Mouse (Mus musculus): ENCODE data around the gene Ascl2.
A peak's percentile ranks its signal among the peaks of the same experiment; 100 is the strongest.

The Ascl2 gene

GRCm38 (mm10) chr7:142968809-142969511, at the start of gene Ascl2:
Ascl2 (minus strand) TSS chr7:142969264.
- no peak for DNase-seq

- DNase-seq, result no peak
Observed at GRCm38 (mm10) chr7:143017181-143017580, 48.1 kb upstream of the Ascl2 start.

GRCm38 (mm10) chr7:143016424-143017142, 47.5 kb upstream of the Ascl2 start:
- no peak for DNase-seq

DNA sequence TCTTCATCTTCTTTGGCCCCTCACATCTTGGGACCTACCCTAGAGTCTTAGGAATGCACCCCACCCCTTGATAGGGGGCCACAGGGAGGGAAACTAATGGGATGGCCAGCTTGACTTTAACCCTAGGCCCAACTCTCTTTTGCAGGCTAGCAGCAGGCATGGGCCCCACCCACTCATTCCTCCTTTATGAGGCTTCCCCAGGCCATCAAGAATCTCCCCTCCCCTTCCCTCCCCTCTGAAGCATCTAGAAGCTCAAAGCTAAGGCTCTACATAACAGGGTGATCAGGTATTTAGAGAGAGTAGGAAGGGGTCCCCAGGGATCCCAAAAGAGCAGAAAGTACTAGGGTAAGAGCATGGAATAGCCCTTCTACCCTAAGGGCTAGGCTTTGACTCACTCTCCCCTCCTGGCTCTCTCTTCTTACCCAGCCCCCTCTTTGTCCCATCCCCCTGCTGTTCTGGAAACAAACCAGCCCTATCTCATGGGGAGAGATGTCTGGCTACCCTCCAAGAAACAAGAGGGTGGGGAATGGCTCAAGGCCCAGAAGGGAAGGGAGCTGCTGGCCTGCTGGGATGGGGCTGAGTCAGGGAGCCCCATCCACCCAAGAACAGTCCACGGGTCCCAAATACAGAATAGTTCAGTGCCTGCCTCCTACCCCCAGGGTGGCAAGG, 46.8 kb upstream of the Ascl2 start:
- DNase-seq, result peak; percentile 29

GRCm38 (mm10) chr7:143014862-143015659, 46.0 kb upstream of the Ascl2 start:
- no peak for DNase-seq

GRCm38 (mm10) chr7:143013420-143014178, 44.5 kb upstream of the Ascl2 start:
- DNase-seq, result peak; percentile 70

DNA sequence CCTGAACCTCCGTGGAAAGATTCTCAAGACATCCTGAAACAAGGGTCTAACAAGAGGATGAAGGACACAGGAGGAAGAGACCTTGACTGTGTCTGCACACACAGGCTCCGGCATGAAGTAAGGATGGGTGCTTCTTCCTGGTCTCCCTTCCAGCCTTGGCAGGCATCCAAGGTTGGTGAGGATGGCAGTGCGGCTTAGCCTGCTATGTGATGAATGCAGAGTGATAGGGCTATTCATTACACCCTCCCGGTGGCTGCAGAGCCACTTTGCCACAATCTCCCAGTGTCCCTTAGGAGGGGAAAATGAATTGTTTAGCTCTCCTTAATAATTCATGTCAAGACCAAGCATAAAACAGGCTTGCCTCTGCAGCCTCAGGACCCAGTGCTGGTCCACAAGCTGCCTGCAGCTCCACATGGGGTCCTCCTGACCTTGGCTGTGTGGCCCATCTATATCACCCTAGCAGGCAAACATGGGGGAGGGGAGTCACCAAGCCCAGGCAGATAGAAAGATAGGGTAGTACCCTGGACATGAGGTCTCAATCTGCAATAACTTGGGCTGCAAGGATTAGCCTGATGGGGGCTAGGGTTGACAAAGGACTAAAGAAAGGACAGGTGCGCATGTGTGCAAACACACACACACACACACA, 43.3 kb upstream of the Ascl2 start:
- DNase-seq, result no peak

GRCm38 (mm10) chr7:143011226-143011625, 42.2 kb upstream of the Ascl2 start:
- DNase-seq, result no peak

- DNase-seq, result no peak
Observed at GRCm38 (mm10) chr7:143009996-143010395, 40.9 kb upstream of the Ascl2 start.

GRCm38 (mm10) chr7:143008996-143009665, 40.1 kb upstream of the Ascl2 start:
- DNase-seq, result no peak

DNA sequence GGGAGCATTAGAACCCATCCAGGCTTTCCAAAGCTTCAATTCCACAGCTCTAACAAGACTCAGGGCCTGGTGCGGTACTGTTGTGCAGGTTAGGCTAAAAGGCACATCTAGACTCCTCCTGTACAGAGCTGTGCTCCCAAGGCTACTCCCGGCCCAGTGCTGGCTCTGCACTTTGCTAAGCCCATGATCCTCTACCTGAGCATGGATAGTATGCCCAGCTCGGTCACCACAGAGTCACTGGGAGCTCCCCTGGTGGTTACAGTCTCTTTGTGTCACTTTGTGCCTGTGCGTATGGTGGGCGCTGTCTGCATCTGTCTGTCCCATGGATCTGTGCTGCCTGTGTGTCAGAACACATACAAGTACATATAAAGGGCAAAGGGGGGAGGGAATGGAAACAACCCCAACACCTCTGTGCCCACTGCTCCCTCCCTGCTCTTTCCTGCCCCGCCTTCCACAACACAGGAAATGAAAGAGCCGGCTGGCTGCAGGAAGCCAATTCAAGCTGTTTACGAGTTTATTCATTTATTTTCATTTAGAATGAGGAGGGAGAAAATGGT, 39.4 kb upstream of the Ascl2 start:
- DNase-seq, result peak; percentile 13

GRCm38 (mm10) chr7:143007599-143008369, 38.7 kb upstream of the Ascl2 start:
- DNase-seq, result peak; percentile 88

DNA sequence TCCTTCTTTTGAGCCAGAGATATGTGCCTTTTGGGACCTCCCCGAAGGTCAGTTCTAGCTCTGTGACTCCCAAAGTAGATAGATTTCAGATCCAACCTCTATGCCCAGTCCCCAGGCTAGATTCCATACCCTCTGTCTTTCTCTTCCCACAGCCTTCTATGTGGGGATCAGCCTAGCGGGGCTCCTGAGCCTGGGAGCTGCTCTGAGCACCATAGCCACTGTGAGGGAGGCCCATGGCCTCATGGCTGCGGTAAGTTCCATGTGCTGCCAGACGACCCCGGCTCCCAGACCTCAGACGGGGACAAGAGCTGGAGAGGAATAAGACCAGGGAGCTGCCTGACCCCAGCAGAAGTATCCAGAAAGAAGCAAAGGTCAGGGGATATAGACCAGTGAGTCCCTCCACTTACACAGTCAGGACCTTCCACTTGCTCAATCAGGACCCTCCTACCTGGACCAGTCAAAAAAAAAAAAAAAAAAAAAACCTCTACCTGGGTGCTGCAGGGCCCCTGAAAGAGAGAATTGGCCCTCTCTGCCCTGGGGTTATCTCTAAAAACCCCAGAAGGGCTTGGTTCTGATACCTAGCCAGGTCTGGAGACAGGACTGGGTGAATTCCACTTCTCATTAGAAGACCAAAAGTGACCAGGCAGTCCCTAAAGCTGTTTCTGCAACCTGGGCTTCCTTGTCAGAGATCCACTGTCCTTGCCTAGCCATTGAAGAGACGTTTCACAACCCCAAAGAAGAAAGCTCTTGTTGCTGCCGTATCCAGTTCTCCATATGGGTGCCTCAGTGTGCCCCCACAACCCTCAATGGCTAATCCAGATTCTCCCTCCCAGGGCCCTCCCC, 37.9 kb upstream of the Ascl2 start:
- DNase-seq, result no peak

DNA sequence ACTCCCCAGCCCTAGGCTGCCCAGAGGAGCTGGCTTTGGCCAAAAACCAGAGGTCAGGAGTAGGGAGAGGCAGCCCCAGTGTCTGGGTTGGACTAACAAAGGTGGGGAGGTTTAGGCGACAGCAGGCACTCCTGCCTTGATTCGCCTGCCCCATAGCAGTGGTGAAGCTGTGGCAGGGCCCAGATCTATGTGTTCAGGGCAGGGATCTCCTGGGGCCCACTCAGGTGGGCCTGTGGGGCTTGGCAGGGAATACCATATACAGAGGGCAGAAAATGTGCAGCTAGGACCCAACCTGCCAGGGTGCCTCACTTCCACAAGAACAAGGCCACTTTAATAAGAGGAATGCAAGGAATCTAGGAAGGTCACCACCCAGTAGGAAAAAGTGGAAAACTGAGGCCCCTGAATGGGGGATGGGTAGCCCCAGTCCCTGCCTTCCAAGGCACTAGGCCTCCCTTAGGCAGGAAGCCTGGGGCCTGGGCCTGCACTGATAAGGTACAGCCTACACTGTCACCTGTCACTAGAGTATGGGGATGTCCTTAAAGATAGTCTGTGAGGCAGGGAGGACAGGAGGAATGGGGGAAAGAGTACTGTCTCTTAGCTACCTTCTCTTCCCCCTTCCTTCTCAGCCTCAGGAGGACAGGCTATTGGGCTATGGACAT, 37.2 kb upstream of the Ascl2 start:
- no peak for DNase-seq

GRCm38 (mm10) chr7:143005344-143006096, 36.5 kb upstream of the Ascl2 start:
- no peak for DNase-seq

- DNase-seq, result no peak
Observed at GRCm38 (mm10) chr7:143004727-143005343, 35.8 kb upstream of the Ascl2 start, which contains the start of gene Tspan32. Tspan32 (plus strand) TSS chr7:143005046.

DNA sequence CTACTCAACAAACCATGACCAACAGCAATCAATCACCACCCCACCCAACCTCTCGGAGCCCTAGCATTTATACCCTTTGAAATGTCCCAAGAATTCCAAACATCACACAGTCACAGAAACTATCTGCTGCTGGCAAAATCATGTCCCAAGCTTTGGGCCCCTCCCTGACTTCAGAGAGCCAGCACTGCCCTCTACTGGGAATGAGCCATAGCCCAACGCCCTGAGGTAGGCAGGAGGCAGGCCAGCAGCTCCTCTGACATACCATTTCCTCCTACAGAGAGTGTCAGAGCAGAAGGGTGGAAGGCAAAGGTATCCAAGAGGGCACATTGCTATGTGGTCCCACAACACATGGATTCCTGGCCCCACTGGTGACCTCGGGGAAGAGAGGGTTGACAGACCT, 33.6 kb upstream of the Ascl2 start:
- no peak for DNase-seq

Measured in cerebellum, adult 9-10 months (tissue).